Mouse (Mus musculus): ENCODE data around the gene Sh3bgrl. TPM values are rescaled to one million over a fixed set of nuclear protein-coding genes. Genes with fewer than 3 reads are reported as not detected.

Gene Sh3bgrl
- polyA plus RNA-seq (2012; rRNA removed) = 33.2 and 37.0 TPM in 2 replicates

DNA sequence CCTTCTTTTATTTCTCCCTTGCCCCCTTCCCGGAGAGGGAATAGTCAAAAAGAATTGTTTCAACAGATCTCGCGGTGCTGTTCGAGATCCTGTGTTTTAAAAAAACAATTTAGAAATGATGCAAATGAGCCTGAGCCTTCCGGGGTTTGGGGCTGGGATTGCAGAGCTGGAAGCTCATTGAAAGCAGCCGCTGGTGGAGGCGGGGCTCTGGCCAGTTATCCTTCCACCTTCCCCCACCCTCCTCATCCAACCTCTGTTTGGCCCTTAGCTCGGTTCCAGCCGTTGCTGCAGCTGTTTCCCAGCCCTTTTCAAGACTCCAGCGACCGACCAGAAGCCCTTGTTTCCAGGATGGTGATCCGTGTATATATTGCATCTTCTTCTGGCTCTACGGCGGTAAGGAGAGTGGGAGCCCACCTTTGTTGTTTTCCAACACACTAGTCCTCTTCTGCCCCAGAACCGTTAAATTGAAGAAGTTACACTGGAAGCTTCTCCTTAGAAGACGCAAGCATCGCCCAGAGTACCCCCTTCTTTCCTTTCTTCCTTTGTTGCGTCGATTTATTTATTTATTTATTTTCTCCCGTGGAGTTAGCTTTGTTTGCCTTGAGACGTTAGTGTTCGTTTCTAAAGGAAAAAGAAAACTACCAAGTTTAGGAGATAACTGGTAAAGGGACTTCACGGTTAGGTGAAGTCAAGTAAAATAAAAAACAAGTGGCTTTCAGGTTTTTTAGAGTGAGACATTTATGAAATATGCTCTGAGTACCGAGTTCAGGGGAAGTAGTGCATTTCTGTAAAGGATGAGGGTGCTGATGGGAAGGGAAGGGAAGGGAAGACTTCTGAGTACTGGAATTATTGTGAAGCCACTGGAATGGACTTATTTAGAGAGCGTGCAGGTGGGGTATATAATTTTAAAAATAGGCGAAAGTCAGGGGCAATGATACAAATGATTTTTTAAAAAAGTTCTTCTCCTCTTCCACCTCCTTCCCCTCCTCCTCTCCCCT, at the start of gene Sh3bgrl:
TSS of gene Sh3bgrl (plus strand) at position 121 of the 998 bp plus-strand sequence.

DNA sequence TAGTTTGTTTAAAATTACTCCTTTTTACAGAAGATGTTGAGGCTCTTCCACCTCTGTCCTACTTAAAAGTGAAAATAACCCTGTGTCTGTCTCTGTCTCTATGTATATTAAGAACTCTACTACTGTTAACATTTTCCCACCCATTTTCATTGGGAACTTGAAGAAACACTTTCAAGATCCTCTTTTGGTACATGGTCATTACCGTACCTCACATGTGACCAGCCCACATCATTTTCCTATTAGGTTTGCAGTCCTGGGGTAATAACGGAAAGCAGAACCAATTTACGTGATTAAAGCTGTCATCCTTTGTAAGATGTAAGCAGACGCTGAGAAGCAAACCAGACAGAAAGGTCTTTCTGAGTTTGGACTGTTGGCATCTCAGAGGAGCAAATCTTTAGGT, 101.3 kb downstream of the Sh3bgrl start, which contains the start of gene Gm6377:
TSS of gene Gm6377 (plus strand) at position 289 of the 400 bp plus-strand sequence.

Other genes starting within 250 kb of the Sh3bgrl start
- gene Hmgn5, start 82.0 kb upstream of the Sh3bgrl start, polyA plus RNA-seq (2012; rRNA removed) = 9.7 and 12.2 TPM in 2 replicates
- gene Gm6377, start 101.4 kb downstream of the Sh3bgrl start, polyA plus RNA-seq (2012; rRNA removed) = 0.40 and 0.44 TPM in 2 replicates

All from liver, embryonic 18 days (tissue).